Mouse (Mus musculus): ENCODE results near the gene Rsbn1l. TPM values are rescaled to one million over a fixed set of nuclear protein-coding genes. Genes with fewer than 3 reads are reported as not detected.

Rsbn1l gene
- polyA plus RNA-seq, 1 experiment from 2014 or later: 3.7 TPM

- no peaks in the 10 kb centered on the region for H3K27me3 ChIP-seq (ENCODE audit: insufficient read depth, low read length)
- H3K27ac ChIP-seq (ENCODE audit: low read depth): no peak overlapping the region
- H3K9ac ChIP-seq (replicated peaks): no peak overlapping the region
- ATAC-seq (no peak), DNase-seq (no peak)
- H3K4me1 ChIP-seq (ENCODE audit: insufficient read depth): no peaks in the 10 kb centered on the region
- no peaks in the 10 kb centered on the region for H3K9me3 ChIP-seq (ENCODE audit: low read length)
- WGBS (ENCODE audit: insufficient replicate concordance): 91% methylated on average over 4 of the region's 4 CpGs
- H3K4me3 ChIP-seq (ENCODE audit: low read depth, low read length): no peak overlapping the region
- no peak overlapping the region for H3K4me2 ChIP-seq (ENCODE audit: low read depth, low read length)
- no peak for TF ChIP-seq CTCF (IDR thresholded peaks at IDR 0.05; ENCODE audit: low read depth)
- TF ChIP-seq EP300 (IDR thresholded peaks at IDR 0.05; ENCODE audit: low read depth): no peak
- H3K36me3 ChIP-seq (replicated peaks; ENCODE audit: insufficient read depth, low read length): peaks cover 23% of the 10 kb centered on the region
These were observed 37.2 kb downstream of the Rsbn1l start for GRCm38 (mm10) chr5:20918967-20919366.

GRCm38 (mm10) chr5:20913372-20914275 lies 42.6 kb downstream of the Rsbn1l start:
- 77% methylated on average over 11 of the region's 11 CpGs for WGBS (ENCODE audit: insufficient replicate concordance)
- H3K36me3 ChIP-seq (replicated peaks; ENCODE audit: insufficient read depth, low read length): peaks cover 7% of the 10 kb centered on the region; the same call in 1 of the 2 replicates
- no peak overlapping the region for H3K9ac ChIP-seq (replicated peaks)
- H3K27me3 ChIP-seq (ENCODE audit: insufficient read depth, low read length): no peaks in the 10 kb centered on the region
- H3K4me1 ChIP-seq (ENCODE audit: insufficient read depth): no peaks in the 10 kb centered on the region
- DNase-seq (peak; percentile 67), ATAC-seq (peak; percentile 38; the same call in 1 of the 2 replicates)
- H3K9me3 ChIP-seq (ENCODE audit: low read length): no peaks in the 10 kb centered on the region
- TF ChIP-seq EP300 (IDR thresholded peaks at IDR 0.05; ENCODE audit: low read depth) (no peak), CTCF (IDR thresholded peaks at IDR 0.05; ENCODE audit: low read depth) (peak; percentile 88)
- H3K4me2 ChIP-seq (ENCODE audit: low read depth, low read length): no peak overlapping the region
- H3K27ac ChIP-seq (ENCODE audit: low read depth): no peak overlapping the region
- no peak overlapping the region for H3K4me3 ChIP-seq (ENCODE audit: low read depth, low read length)

- TF ChIP-seq CTCF (IDR thresholded peaks at IDR 0.05; ENCODE audit: low read depth): no peak
- TF ChIP-seq EP300 (IDR thresholded peaks at IDR 0.05; ENCODE audit: low read depth): no peak
- no peak overlapping the region for H3K4me2 ChIP-seq (ENCODE audit: low read depth, low read length)
- no peak overlapping the region for H3K4me3 ChIP-seq (ENCODE audit: low read depth, low read length)
- no peaks in the 10 kb centered on the region for H3K27me3 ChIP-seq (ENCODE audit: insufficient read depth, low read length)
- no peak overlapping the region for H3K9ac ChIP-seq (replicated peaks)
- H3K9me3 ChIP-seq (ENCODE audit: low read length): no peaks in the 10 kb centered on the region
- 85% methylated on average over 2 of the region's 2 CpGs for WGBS (ENCODE audit: insufficient replicate concordance)
- DNase-seq: no peak
- H3K27ac ChIP-seq (ENCODE audit: low read depth): no peak overlapping the region
- no peak for ATAC-seq
- peaks cover 17% of the 10 kb centered on the region; the same call in 1 of the 2 replicates for H3K36me3 ChIP-seq (replicated peaks; ENCODE audit: insufficient read depth, low read length)
- no peaks in the 10 kb centered on the region for H3K4me1 ChIP-seq (ENCODE audit: insufficient read depth)
These were observed 44.5 kb downstream of the Rsbn1l start for GRCm38 (mm10) chr5:20911741-20912140.

GRCm38 (mm10) chr5:20906191-20906590 lies 50.0 kb downstream of the Rsbn1l start:
- WGBS (ENCODE audit: insufficient replicate concordance): 71% methylated on average over 7 of the region's 7 CpGs
- TF ChIP-seq EP300 (IDR thresholded peaks at IDR 0.05; ENCODE audit: low read depth) (no peak), CTCF (IDR thresholded peaks at IDR 0.05; ENCODE audit: low read depth) (no peak)
- Histone ChIP-seq H3K9me3 (ENCODE audit: low read length) (no peaks in the 10 kb centered on the region), H3K27me3 (ENCODE audit: insufficient read depth, low read length) (no peaks in the 10 kb centered on the region), H3K9ac (replicated peaks) (no peak overlapping the region), H3K4me2 (ENCODE audit: low read depth, low read length) (no peak overlapping the region), H3K4me1 (ENCODE audit: insufficient read depth) (no peaks in the 10 kb centered on the region), H3K4me3 (ENCODE audit: low read depth, low read length) (no peak overlapping the region), H3K27ac (ENCODE audit: low read depth) (no peak overlapping the region), H3K36me3 (replicated peaks; ENCODE audit: insufficient read depth, low read length) (peaks cover 42% of the 10 kb centered on the region)
- no peak for ATAC-seq
- DNase-seq: no peak

- 56% methylated on average over 2 of the region's 2 CpGs for WGBS (ENCODE audit: insufficient replicate concordance)
- no peak overlapping the region for H3K4me3 ChIP-seq (ENCODE audit: low read depth, low read length)
- no peaks in the 10 kb centered on the region for H3K9me3 ChIP-seq (ENCODE audit: low read length)
- no peaks in the 10 kb centered on the region for H3K27me3 ChIP-seq (ENCODE audit: insufficient read depth, low read length)
- no peaks in the 10 kb centered on the region for H3K4me1 ChIP-seq (ENCODE audit: insufficient read depth)
- peaks cover 44% of the 10 kb centered on the region for H3K36me3 ChIP-seq (replicated peaks; ENCODE audit: insufficient read depth, low read length)
- no peak for DNase-seq
- no peak for TF ChIP-seq CTCF (IDR thresholded peaks at IDR 0.05; ENCODE audit: low read depth)
- no peak for TF ChIP-seq EP300 (IDR thresholded peaks at IDR 0.05; ENCODE audit: low read depth)
- H3K27ac ChIP-seq (ENCODE audit: low read depth): no peak overlapping the region
- H3K4me2 ChIP-seq (ENCODE audit: low read depth, low read length): no peak overlapping the region
- H3K9ac ChIP-seq (replicated peaks): no peak overlapping the region
- no peak for ATAC-seq
These were observed 50.8 kb downstream of the Rsbn1l start for GRCm38 (mm10) chr5:20905437-20905836.

GRCm38 (mm10) chr5:20904647-20905046 lies 51.6 kb downstream of the Rsbn1l start:
- Histone ChIP-seq H3K36me3 (replicated peaks; ENCODE audit: insufficient read depth, low read length) (peaks cover 46% of the 10 kb centered on the region), H3K27me3 (ENCODE audit: insufficient read depth, low read length) (no peaks in the 10 kb centered on the region), H3K4me3 (ENCODE audit: low read depth, low read length) (no peak overlapping the region), H3K4me1 (ENCODE audit: insufficient read depth) (no peaks in the 10 kb centered on the region), H3K9ac (replicated peaks) (no peak overlapping the region), H3K27ac (ENCODE audit: low read depth) (no peak overlapping the region), H3K4me2 (ENCODE audit: low read depth, low read length) (no peak overlapping the region), H3K9me3 (ENCODE audit: low read length) (no peaks in the 10 kb centered on the region)
- TF ChIP-seq CTCF (IDR thresholded peaks at IDR 0.05; ENCODE audit: low read depth) (no peak), EP300 (IDR thresholded peaks at IDR 0.05; ENCODE audit: low read depth) (no peak)
- DNase-seq (no peak), ATAC-seq (no peak)
- 70% methylated on average over 2 of the region's 2 CpGs for WGBS (ENCODE audit: insufficient replicate concordance)
